Mouse (Mus musculus) heart, embryonic 12.5 days (tissue): ENCODE results near the gene Gprc6a. TPM values are rescaled to one million over a fixed set of nuclear protein-coding genes. Genes with fewer than 3 reads are reported as not detected.

Source experiments
- ATAC-seq: fragments of 200-750 bp; cut with Nextera tagmentation; 2 replicates; pipeline ENCODE4 v1.8.0; 2017; ENCODE audit warnings: moderate TSS enrichment, moderate library complexity; ENCODE audit not compliant: insufficient number of reproducible peaks, low FRiP score
- H3K27ac ChIP-seq: fragments of 300-500 bp; sonication (generic); 2 replicates; pipeline ENCODE4 v1.5.1; 2016; ENCODE audit warnings: mild to moderate bottlenecking, moderate library complexity; ENCODE audit not compliant: poor library complexity, severe bottlenecking
- H3K27me3 ChIP-seq: fragments of 300-500 bp; sonication (generic); replicated peaks from 2 replicates; pipeline ENCODE4 v1.6.1; 2016; ENCODE audit warnings: mild to moderate bottlenecking, moderate library complexity
- H3K36me3 ChIP-seq: fragments of 300-500 bp; sonication (generic); 2 replicates; pipeline ENCODE4 v1.6.1; 2016; ENCODE audit warnings: mild to moderate bottlenecking, moderate library complexity
- H3K4me1 ChIP-seq: fragments of 300-500 bp; sonication (generic); replicated peaks from 2 replicates; pipeline ENCODE4 v1.6.1; 2016; ENCODE audit warnings: mild to moderate bottlenecking
- H3K4me2 ChIP-seq: fragments of 300-500 bp; sonication (generic); 2 replicates; pipeline ENCODE4 v1.6.1; 2016; ENCODE audit warnings: mild to moderate bottlenecking, moderate library complexity
- H3K4me3 ChIP-seq: fragments of 300-500 bp; sonication (generic); 2 replicates; pipeline ENCODE4 v1.5.1; 2016; ENCODE audit warnings: mild to moderate bottlenecking
- H3K9ac ChIP-seq: fragments of 300-500 bp; sonication (generic); 2 replicates; pipeline ENCODE4 v1.6.1; 2016; ENCODE audit warnings: mild to moderate bottlenecking, moderate library complexity
- H3K9me3 ChIP-seq: fragments of 300-500 bp; sonication (generic); replicated peaks from 2 replicates; pipeline ENCODE4 v1.6.1; 2016; ENCODE audit warnings: mild to moderate bottlenecking, moderate library complexity
- WGBS: fragments of 180-500 bp; shearing (Covaris S2); methylation state at CpG from one replicate; pipeline ENCODE4 v1.1.7; 2016; 5-methylcytosine and 5-hydroxymethylcytosine counted together
- polyA plus RNA-seq: library from polyadenylated mRNA; unstranded; fragments of >200 nt; fragmentation: Nextera tagmentation; extraction: Ambion mirVana; gene quantifications from 2 replicates; pipeline ENCODE4 v1.2.1, GENCODE M21; 2016

Gene Gprc6a
- polyA plus RNA-seq, 1 experiment from 2014 or later: not detected

DNA sequence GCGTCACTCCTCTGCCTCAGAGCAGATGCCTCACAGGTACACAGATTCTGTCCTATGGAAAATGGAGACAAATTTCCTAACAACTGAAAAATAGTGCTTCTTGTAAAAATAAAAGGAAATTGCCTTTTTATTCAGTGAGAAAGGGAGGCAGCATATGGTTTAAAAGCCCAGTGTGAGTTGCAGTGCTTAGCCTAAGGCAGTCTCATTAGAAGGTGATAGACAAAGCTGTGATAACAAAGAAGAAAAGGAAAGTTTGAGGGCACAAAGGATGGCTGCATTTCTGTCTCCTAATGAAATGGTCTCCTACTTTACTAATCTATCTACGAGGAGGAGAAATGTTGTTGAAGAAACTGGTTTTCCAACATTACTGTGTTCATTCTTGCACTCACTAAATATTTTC lies 12.7 kb downstream of the Gprc6a start:
- no peak for ATAC-seq

DNA sequence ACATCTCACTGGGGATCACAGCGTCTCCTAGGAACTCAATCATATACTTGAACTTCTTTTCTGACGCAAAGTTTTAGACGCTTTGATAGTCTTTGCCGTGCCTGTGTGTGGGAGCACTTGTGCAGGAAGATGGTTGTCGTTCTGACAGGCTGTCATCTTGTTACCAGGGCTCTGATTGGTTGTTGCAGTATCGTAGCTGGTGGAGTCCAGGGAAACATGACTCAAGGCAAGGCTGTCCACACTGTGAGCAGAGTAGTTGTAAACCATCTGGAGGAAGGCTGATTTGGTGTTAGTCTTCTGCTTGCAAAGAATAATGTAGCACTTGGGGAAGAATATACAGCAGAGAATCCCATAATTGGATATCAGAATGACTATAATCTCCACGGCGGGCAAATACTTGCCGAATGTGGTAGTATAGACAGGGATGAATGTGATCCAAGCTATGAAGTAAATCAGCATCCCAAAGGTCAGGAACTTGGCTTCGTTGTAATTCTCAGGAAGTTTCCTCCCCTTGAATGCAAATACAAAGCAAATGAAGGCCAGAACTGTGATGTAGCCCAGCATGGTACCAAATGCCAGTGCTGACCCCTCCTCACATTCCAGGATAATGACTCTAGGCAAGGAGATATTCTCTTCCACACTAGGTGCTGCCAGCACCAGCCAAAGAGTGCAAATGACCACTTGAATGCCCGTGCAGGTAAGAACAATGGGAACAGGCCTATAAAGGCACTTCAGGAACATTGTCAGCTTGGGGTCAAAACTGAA lies 16.3 kb downstream of the Gprc6a start:
- Histone ChIP-seq H3K4me2 (no peak overlapping the region), H3K9me3 (no peaks in the 10 kb centered on the region), H3K36me3 (no peaks in the 10 kb centered on the region), H3K4me1 (peaks cover 11% of the 10 kb centered on the region), H3K4me3 (no peak overlapping the region), H3K27ac (no peak overlapping the region), H3K27me3 (no peaks in the 10 kb centered on the region), H3K9ac (no peak overlapping the region)
- ATAC-seq: no peak
- WGBS: 63% methylated on average over 11 of the region's 11 CpGs

More for the DNA sequence above, 12.7 kb downstream of the Gprc6a start:
- Histone ChIP-seq H3K27ac (no peak overlapping the region), H3K4me2 (no peak overlapping the region), H3K4me3 (no peak overlapping the region), H3K9ac (no peak overlapping the region), H3K36me3 (no peaks in the 10 kb centered on the region), H3K27me3 (no peaks in the 10 kb centered on the region), H3K4me1 (peaks cover 7% of the 10 kb centered on the region), H3K9me3 (no peaks in the 10 kb centered on the region)
- 72% methylated on average over 2 of the region's 2 CpGs for WGBS

DNA sequence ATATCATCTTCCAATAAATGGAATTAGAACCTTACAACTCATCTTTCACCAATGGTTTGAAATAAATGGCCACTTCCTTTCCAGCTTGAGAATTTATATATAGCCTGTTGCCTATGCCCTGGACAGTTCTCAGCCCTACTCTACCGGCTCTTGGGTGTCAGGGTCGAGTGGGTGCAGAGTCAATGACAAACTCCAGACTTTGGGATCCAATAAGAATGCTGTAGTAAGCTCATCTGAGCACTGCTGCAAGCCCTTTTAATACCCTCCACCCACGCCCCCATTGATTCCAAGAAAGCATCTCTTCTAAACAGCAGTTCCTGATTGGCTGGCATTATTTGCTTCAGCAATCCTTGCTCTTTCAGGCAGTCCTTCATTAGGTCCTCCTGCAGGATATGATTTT lies 17.8 kb downstream of the Gprc6a start:
- no peaks in the 10 kb centered on the region for H3K9me3 ChIP-seq
- 0 out of 2 replicates have a peak overlapping the region, but pooled peaks have one; percentile 21 for H3K27ac ChIP-seq
- H3K4me2 ChIP-seq: no peak overlapping the region; the same call in 1 of the 2 replicates
- no peak for ATAC-seq
- H3K9ac ChIP-seq: no peak overlapping the region
- peaks cover 5% of the 10 kb centered on the region for H3K4me1 ChIP-seq
- H3K36me3 ChIP-seq: no peaks in the 10 kb centered on the region
- 39% methylated on average over 3 of the region's 3 CpGs for WGBS
- H3K4me3 ChIP-seq: no peak overlapping the region
- H3K27me3 ChIP-seq: no peaks in the 10 kb centered on the region

DNA sequence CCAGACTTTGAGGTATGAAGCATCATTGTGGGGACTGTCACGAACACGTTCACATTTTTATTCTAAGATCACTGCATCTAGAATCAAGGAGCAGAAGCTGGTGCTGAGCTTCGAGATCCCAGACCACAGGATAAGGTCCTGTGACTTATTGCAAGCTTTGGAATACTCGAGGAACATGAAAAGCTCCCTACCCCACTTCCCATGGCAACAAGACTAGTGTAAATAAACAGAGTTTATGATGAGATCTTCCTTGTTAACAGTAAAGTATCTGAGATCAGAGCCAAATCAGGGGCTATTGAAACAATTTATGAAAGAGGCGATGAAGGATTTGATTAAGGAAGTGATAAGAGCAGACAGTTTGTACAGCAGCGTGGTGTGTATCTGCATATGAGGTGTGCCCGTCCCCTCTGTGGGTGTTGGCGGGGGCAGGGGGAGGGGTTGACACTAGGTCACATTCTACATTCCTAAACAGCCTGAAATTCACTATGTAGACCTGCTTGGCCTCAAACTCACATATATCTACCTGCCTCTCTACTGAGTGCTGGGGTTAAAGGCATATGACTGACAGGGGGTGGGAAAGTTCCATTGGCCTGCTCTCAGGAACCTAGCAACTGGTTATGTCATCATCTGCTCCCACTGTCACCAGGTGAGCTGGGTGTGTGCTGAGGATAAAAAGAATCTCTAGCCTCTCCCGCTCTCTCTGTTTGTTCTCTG lies 19.1 kb downstream of the Gprc6a start:
- Histone ChIP-seq H3K36me3 (no peaks in the 10 kb centered on the region), H3K27me3 (no peaks in the 10 kb centered on the region), H3K4me1 (peaks cover 5% of the 10 kb centered on the region), H3K9me3 (no peaks in the 10 kb centered on the region), H3K9ac (no peak overlapping the region), H3K27ac (no peak overlapping the region), H3K4me2 (no peak overlapping the region), H3K4me3 (no peak overlapping the region)
- no peak for ATAC-seq
- WGBS: 67% methylated on average over 9 of the region's 9 CpGs

DNA sequence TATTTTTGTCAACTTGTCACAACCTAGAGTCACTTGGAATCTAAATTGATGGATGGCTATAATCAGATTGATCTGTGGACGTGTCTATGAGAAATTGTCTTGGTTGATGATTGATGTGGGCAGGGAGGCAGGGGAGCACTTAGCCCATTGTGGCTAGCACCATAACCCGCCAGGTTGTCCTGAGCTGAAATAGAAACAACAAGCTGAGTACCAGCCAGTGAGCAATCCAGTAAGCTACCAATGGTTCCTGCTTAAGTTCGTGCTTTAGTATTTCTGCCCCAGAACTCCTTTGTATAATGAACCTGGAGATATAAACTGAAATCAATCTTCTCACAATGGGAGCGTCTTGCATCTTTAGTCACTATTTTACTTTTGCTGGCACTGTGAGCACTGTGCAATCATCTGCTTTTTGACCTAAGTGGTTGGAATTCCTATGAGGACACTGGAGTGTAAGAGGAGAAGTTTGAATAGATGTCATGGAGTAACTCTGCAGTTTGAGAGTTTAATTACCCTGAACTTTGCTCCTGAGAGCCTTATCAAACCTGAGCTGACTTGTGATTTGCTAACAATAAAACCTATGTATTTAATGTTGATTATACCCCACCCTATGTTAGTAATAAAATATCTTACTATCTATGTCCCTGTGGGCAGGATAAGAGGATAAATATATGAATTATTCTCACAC lies 21.4 kb downstream of the Gprc6a start:
- Histone ChIP-seq H3K36me3 (no peaks in the 10 kb centered on the region), H3K4me2 (no peak overlapping the region), H3K9me3 (no peaks in the 10 kb centered on the region), H3K9ac (no peak overlapping the region), H3K4me3 (no peak overlapping the region), H3K27ac (no peak overlapping the region), H3K27me3 (no peaks in the 10 kb centered on the region), H3K4me1 (peaks cover 5% of the 10 kb centered on the region)
- no peak for ATAC-seq
- WGBS: 61% methylated on average over 4 of the region's 4 CpGs

DNA sequence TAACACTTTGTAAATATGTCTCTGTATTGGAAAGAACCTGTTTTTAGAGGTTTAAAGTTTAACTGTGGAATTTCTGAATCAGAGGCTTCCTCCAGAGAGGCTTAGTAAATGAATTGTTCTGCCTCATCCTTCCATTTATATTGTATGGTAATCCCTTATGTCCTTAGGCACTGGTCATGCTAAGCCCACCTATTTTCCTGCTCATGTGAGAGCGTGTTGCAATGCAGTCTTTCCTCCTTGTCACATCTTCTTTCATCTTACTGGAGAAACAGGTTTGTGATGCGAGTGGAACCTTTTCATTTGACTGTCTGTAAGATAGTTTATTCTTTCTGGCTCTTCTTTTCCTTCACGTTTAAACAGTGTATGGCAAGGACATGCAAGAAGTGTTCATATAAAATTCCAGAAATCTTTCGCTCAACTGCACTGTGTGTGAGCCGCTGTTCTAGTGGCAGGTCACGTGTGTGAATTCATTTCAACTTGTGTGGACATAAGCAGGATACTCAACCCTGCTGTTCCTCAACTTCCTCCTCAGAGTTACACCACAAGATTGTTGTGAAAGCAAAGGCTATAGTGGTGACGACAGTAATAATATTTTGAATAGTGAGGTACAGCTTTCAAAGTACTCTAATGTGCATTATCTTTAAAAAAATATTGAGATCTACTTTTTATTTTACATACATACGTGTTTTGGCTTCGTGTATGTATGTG lies 34.2 kb downstream of the Gprc6a start:
- Histone ChIP-seq H3K4me2 (no peak overlapping the region), H3K27ac (no peak overlapping the region), H3K4me1 (no peaks in the 10 kb centered on the region), H3K27me3 (no peaks in the 10 kb centered on the region), H3K9ac (no peak overlapping the region), H3K4me3 (no peak overlapping the region), H3K9me3 (no peaks in the 10 kb centered on the region), H3K36me3 (no peaks in the 10 kb centered on the region)
- no peak for ATAC-seq
- WGBS: 73% methylated on average over 9 of the region's 9 CpGs

DNA sequence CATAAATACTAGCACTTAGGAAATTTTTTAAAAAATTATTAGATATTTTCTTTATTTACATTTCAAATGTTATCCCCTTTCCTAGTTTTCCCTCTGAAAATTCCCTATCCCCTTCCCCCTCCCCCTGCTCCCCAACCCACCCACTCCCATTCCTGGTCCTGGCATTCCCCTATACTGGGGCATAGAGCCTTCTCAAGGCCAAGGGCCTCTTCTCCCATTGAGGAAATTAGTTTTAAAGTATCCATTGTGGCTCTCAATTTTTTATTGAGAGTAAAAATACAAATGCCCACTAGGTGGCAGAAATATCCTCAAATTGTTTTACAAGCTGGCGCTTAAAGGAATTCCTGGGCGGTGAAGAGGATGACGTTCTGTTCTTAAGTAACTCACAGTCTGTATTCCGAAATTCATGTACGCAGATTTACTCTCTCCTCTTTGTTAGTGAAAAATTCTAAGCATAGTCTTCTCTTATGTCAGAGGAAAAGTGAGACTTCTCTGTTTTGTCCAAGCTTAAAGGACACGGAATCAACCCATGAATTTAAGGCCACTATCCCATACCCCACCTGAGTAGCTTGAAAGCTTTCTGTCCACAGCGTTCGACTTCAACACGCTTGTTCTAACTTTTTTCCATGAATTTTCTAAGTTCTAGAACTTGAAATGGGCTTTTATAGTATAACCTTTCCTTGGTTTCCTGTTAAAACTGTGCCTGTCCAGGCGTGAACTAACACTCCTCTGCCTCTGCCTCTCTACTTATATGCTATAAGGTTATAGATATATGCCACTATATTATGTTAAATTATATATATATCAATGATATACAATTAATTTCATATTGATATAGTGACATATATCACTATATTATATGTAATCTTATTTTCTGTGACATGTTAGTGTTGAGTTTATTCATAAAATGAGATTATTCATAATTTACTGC lies 36.0 kb downstream of the Gprc6a start:
- ATAC-seq: no peak
- WGBS: 37% methylated on average over 10 of the region's 10 CpGs
- Histone ChIP-seq H3K9me3 (no peaks in the 10 kb centered on the region), H3K9ac (no peak overlapping the region), H3K36me3 (no peaks in the 10 kb centered on the region), H3K4me3 (no peak overlapping the region), H3K4me1 (0 out of 2 replicates have a peak, but pooled peaks cover 2% of the 10 kb centered on the region), H3K4me2 (no peak overlapping the region), H3K27ac (no peak overlapping the region), H3K27me3 (peaks cover 3% of the 10 kb centered on the region; the same call in 1 of the 2 replicates)

DNA sequence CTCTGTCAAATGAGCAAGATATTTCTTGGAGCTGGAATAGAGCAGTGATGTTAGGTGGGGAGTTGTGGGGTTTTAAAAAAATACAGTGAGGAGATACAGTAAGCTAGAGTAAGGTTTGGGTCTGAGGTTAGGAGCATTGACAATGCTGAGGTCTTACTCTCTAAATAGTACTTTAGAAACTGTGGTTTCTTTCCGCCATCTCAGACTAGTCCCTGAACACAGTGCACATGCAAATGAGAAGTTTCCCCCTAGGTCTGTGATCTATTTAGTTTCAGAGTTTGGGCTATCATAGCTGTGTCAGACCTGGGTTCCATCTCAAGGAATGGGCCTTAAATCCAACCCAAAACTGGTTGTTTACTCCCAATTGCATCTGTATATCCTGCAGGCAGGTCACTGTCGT lies 39.7 kb downstream of the Gprc6a start:
- no peak overlapping the region for H3K4me3 ChIP-seq
- 75% methylated on average over 2 of the region's 2 CpGs for WGBS

DNA sequence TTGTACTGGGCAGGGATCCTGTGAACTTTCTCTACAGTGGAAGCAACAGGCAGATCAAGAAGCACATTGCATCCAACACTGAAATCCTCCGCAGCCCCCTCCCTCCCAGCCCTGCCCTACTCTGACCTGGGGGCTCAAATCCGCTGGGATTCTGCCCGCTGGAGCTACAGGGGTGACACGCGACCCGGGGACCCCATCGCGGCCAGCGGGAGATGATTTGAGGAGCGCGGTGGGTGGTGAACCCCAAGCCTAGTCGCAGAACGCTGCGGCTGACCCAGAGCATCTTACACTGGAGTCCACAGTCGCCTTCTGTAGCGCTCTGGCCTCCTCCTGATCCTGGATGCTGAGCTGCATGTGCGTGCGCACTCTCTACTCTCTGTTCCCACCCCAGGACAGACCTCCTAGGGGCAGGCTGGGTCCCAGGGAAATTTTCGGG lies 41.1 kb downstream of the Gprc6a start, which contains the start of gene Fam162b:
Gene Fam162b (minus strand): TSS at position 379 of the 436 bp plus-strand sequence.
- H3K4me3 ChIP-seq: peak within 1 kb of the TSS; percentile 47
- H3K9me3 ChIP-seq: no peaks in the 10 kb centered on the region
- no peak within 1 kb of the TSS for H3K27ac ChIP-seq
- H3K4me2 ChIP-seq: peak within 1 kb of the TSS; percentile 77
- no peak for ATAC-seq
- H3K9ac ChIP-seq: peak within 1 kb of the TSS; percentile 67
- H3K27me3 ChIP-seq: peaks cover 6% of the 10 kb centered on the region
- H3K4me1 ChIP-seq: 0 out of 2 replicates have a peak, but pooled peaks cover 4% of the 10 kb centered on the region
- WGBS: 3% methylated on average over 19 of the region's 19 CpGs
- H3K36me3 ChIP-seq: no peaks in the 10 kb centered on the region

More for the DNA sequence above, 39.7 kb downstream of the Gprc6a start:
- Histone ChIP-seq H3K27ac (no peak overlapping the region), H3K9ac (no peak overlapping the region), H3K27me3 (peaks cover 6% of the 10 kb centered on the region), H3K9me3 (no peaks in the 10 kb centered on the region), H3K4me2 (no peak overlapping the region), H3K36me3 (no peaks in the 10 kb centered on the region), H3K4me1 (0 out of 2 replicates have a peak, but pooled peaks cover 4% of the 10 kb centered on the region)
- no peak for ATAC-seq

DNA sequence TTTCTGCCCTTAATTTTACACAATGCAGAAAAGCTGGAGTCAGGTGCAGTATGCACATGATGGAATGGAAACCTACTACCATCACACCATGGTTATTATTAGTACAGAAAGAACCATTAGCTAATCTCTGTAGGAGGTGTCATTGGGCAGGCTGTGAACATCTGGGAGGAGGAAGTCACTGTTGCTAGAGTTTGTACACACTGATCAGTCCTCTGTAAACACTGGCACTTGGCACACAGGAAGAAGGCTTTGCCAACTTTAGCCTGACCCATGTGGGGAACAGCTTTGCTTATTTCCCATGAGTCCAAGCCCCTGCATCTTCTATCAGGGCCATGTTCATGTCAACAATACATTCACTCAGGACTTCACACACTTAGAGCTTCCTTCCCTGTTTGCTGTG lies 46.3 kb downstream of the Gprc6a start:
- H3K27ac ChIP-seq: no peak overlapping the region
- H3K9me3 ChIP-seq: no peaks in the 10 kb centered on the region
- no peaks in the 10 kb centered on the region; the same call in none of the 2 replicates for H3K27me3 ChIP-seq
- no peak for ATAC-seq
- no peaks in the 10 kb centered on the region for H3K4me1 ChIP-seq
- H3K36me3 ChIP-seq: no peaks in the 10 kb centered on the region
- H3K4me2 ChIP-seq: no peak overlapping the region
- H3K9ac ChIP-seq: no peak overlapping the region
- no peak overlapping the region for H3K4me3 ChIP-seq
